Mouse (Mus musculus) spleen, adult 12 weeks (tissue): ENCODE results near the gene Lrch1.

Source experiments
- DNase-seq: peaks from one replicate; pipeline ENCODE4 v3.0.0; 2022; ENCODE audit warnings: low spot score

Gene Lrch1

GRCm38 (mm10) chr14:74946751-74947375 lies 813 bp downstream of the Lrch1 start:
- peak; percentile 69 for DNase-seq

GRCm38 (mm10) chr14:74946321-74946750 lies 1.3 kb downstream of the Lrch1 start:
- no peak for DNase-seq

- no peak for DNase-seq
Measured at GRCm38 (mm10) chr14:74945266-74946215, 2.1 kb downstream of the Lrch1 start.

GRCm38 (mm10) chr14:74944128-74944755 lies 3.4 kb downstream of the Lrch1 start:
- DNase-seq, result no peak

DNA sequence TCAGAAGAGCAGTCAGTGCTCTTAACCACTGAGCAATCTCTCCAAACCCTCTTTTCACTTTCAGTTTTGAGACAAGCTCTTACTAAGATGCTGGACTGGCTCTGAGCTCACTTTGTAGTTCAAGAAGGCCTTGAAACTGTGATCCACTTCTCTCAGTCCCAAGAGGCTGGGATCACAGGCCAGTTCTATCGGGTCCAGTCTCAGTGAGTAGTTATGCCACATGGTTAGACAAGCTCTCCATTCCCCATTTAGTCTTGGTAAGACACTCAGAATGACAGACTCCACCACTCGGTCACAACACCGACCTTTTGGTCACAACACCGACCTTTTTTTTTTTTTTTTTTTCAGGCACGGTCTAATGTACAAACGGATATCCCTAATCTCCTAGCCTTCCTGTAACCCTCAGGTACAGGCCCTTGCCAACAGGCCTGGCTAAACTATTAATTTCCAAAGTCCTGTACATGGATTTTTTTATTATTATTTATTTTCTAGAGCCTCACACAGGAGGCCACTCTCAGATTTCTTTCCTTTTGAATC lies 4.0 kb downstream of the Lrch1 start:
- no peak for DNase-seq

GRCm38 (mm10) chr14:74943024-74943423 lies 4.7 kb downstream of the Lrch1 start:
- DNase-seq, result no peak

- no peak for DNase-seq
Measured at GRCm38 (mm10) chr14:74941591-74941990, 6.1 kb downstream of the Lrch1 start.

DNA sequence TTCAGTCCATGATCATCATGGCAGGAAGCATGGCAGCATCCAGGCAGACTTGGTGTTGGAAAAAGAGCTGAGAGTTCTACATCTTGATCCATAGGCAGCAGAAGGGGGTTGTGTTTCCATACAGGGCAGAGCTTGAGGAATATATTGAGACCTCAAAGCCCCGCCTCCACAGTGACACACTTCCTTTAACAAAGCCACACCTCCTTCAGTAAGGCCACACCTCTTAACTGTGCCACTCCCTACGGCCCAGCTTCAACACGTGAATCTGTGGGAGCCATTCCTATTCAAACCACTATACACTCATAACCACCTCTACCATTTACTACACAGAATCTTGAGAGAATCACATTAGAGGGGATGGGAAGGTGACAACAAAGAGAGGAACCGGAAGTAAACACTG lies 6.9 kb downstream of the Lrch1 start:
- no peak for DNase-seq

- DNase-seq, result no peak
Measured at GRCm38 (mm10) chr14:74939355-74939754, 8.3 kb downstream of the Lrch1 start.

DNA sequence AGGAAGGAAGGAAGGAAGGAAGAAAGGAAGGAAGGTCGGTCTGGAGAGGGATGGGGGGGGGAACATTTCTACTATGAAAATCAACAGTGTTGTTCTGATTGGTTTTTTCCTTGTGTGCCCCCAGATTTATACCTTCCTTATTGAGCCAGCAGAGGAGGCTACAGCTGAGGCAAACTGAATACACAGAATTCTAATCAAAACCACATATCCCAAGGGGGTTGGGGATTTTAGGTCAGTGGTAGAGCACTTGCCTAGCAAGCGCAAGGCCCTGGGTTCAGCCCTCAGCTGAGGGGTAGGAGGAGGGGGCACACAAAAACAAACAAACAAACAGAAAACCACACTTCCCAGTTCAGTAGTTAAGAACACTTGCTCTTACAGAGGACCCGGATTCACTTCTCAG lies 8.8 kb downstream of the Lrch1 start:
- no peak for DNase-seq

- no peak for DNase-seq
Measured at GRCm38 (mm10) chr14:74936557-74937261, 11.0 kb downstream of the Lrch1 start.

GRCm38 (mm10) chr14:74935111-74935510 lies 12.6 kb downstream of the Lrch1 start:
- DNase-seq, result no peak

GRCm38 (mm10) chr14:74933960-74934710 lies 13.5 kb downstream of the Lrch1 start:
- DNase-seq, result no peak

DNA sequence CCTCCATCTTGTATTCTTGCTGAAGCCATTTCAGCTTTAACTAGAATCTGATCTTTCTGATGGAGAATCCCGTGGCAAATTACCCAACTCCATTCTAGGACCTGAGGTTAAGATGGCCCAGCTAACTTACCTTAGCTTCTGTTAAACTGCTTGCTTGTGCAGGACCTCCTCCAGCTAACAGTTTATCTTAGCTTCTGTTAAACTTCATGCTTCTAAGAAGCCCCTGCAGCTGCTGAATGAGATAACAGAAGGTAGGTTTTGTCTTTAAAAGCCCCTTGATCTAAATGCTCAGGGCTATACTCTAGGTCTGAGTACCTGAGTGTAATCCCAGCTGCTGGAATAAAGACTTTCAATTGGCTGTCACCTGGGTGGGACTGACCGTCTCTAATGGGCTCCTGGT lies 17.9 kb downstream of the Lrch1 start:
- no peak for DNase-seq

DNA sequence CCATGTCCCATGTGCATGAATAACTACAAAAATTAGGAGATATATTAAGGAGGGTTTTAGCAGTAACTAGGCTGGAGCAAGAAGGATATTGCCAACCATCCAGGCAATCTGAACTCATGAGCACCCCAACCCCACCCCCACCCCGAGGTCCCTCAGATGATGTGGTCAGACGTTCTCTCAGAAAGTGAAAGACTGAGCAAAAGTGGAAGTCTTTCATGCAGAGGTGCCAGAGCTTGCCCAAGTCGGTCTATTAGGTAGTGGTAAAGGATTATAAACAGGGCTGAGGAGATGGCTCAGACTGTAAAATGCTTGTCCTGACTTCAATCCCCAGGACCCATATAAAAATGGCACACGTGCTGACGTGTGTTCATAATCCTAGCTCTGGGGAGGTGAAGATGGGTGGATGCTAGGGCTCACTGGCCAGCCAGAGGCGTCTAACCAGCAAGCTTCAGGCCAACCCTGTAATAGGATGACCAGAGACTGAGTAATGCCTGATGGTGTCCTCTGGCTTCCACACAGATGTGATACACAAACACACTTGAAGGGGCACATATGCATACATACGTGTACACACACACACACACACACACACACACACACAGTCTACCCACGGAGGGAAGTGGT lies 18.8 kb downstream of the Lrch1 start:
- DNase-seq, result no peak

GRCm38 (mm10) chr14:74926899-74927571 lies 20.6 kb downstream of the Lrch1 start:
- no peak for DNase-seq

DNA sequence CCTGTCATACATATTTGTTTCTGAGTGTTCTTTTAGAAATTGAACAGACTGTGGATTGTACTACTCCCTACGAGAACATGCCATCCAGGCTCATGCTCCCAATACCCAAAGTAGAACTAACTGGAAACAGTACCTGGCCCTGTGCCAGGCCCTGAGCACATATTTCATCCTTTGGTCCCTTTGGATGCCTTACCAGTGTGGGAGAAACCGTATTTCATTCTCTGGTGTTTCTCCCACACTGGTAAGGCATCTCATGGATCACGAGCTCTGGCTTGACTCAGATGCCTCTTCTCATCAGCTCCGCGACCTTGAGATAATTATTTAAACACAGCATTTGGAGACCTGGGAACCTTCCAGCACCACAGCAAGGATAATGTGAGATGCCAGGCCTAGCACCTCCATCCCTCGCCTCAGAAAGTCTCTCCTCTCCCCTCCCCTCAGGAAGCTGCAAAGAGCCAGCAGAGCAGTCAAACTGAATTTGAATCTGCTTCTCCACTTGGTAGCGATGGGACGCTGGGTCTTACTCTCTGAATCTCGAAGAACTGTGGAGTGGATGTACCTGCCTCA lies 21.6 kb downstream of the Lrch1 start:
- DNase-seq, result no peak

GRCm38 (mm10) chr14:74924521-74924920 lies 23.2 kb downstream of the Lrch1 start:
- no peak for DNase-seq

DNA sequence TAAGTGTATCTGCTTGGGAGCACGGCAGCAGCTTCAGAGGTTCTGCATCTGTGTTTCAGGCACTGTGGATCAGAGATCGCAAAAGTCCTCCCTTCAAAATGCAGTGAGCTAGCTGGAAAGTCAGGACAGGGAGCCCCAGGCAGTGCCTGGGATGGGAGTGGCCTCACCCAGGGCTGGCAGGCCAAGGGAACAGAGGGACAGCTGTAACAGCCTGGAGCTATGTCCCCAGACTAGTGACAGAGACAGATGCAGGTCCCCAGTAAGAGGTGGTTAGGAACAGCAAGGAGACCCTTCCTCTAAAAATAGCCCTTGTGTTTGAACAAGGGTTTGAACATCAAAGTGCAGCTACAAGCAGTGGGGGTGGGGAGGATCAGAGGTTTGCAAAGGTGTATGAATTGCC lies 23.6 kb downstream of the Lrch1 start:
- no peak for DNase-seq
